Mouse (Mus musculus): ENCODE measurements around the gene Gm26727. TPM values are rescaled to one million over a fixed set of nuclear protein-coding genes. Genes with fewer than 3 reads are reported as not detected.
"Not testable (repeated sequence)": the region's sequence is repeated elsewhere in the genome, so short reads cannot be mapped to it uniquely, and the experiment has no call there.

The Gm26727 gene
- total RNA-seq (2014; rRNA removed) (not detected in 2 replicates), polyA plus RNA-seq (2015; fragmentation: Nextera tagmentation; extraction: Ambion mirVana) (not detected in 2 replicates)

GRCm38 (mm10) chr2:67433081-67433480, at the start of gene Gm26727:
Gene Gm26727, minus strand, starts transcription at chr2:67433181.
- Histone ChIP-seq H3K9me3 (ENCODE audit: low read length) (no peaks in the 10 kb centered on the region), H3K36me3 (ENCODE audit: insufficient read depth, low read length) (no peaks in the 10 kb centered on the region), H3K4me3 (ENCODE audit: low read depth, low read length) (no peak within 1 kb of the TSS), H3K27me3 (ENCODE audit: insufficient read depth, low read length) (no peaks in the 10 kb centered on the region), H3K4me1 (ENCODE audit: insufficient read depth, low read length) (no peaks in the 10 kb centered on the region), H3K4me2 (ENCODE audit: low read depth, low read length, poor library complexity, severe bottlenecking) (no peak within 1 kb of the TSS), H3K9ac (replicated peaks; ENCODE audit: low read length, poor library complexity, severe bottlenecking) (no peak within 1 kb of the TSS), H3K27ac (ENCODE audit: low read depth, low read length) (no peak within 1 kb of the TSS)
- TF ChIP-seq CTCF (IDR thresholded peaks at IDR 0.05): no peak
- ATAC-seq (ENCODE audit: low FRiP score): no peak
- WGBS: 68% methylated on average over 2 of the region's 2 CpGs
- no peak for DNase-seq (ENCODE audit: low spot score)

- Histone ChIP-seq H3K27ac (ENCODE audit: low read depth, low read length) (no peak overlapping the region), H3K4me1 (ENCODE audit: insufficient read depth, low read length) (no peaks in the 10 kb centered on the region), H3K4me3 (ENCODE audit: low read depth, low read length) (no peak overlapping the region), H3K9me3 (ENCODE audit: low read length) (no peaks in the 10 kb centered on the region), H3K4me2 (ENCODE audit: low read depth, low read length, poor library complexity, severe bottlenecking) (no peak overlapping the region), H3K27me3 (ENCODE audit: insufficient read depth, low read length) (no peaks in the 10 kb centered on the region), H3K36me3 (ENCODE audit: insufficient read depth, low read length) (no peaks in the 10 kb centered on the region), H3K9ac (replicated peaks; ENCODE audit: low read length, poor library complexity, severe bottlenecking) (no peak overlapping the region)
- ATAC-seq (ENCODE audit: low FRiP score) (no peak), DNase-seq (ENCODE audit: low spot score) (no peak)
- WGBS: 63% methylated on average over 3 of the region's 3 CpGs
- no peak for TF ChIP-seq CTCF (IDR thresholded peaks at IDR 0.05)
Measured at GRCm38 (mm10) chr2:67481051-67481450, 48.1 kb upstream of the Gm26727 start.

GRCm38 (mm10) chr2:67477753-67478152, 44.8 kb upstream of the Gm26727 start:
- H3K9me3 ChIP-seq (ENCODE audit: low read length): no peaks in the 10 kb centered on the region
- H3K4me3 ChIP-seq (ENCODE audit: low read depth, low read length): no peak overlapping the region
- no peak overlapping the region for H3K4me2 ChIP-seq (ENCODE audit: low read depth, low read length, poor library complexity, severe bottlenecking)
- no peaks in the 10 kb centered on the region for H3K27me3 ChIP-seq (ENCODE audit: insufficient read depth, low read length)
- H3K9ac ChIP-seq (replicated peaks; ENCODE audit: low read length, poor library complexity, severe bottlenecking): no peak overlapping the region
- peak; percentile 80 for DNase-seq (ENCODE audit: low spot score)
- peak; percentile 74 for TF ChIP-seq CTCF (IDR thresholded peaks at IDR 0.05)
- no peaks in the 10 kb centered on the region for H3K36me3 ChIP-seq (ENCODE audit: insufficient read depth, low read length)
- ATAC-seq (ENCODE audit: low FRiP score): no peak
- 22% methylated on average over 6 of the region's 6 CpGs for WGBS
- no peak overlapping the region for H3K27ac ChIP-seq (ENCODE audit: low read depth, low read length)
- no peaks in the 10 kb centered on the region for H3K4me1 ChIP-seq (ENCODE audit: insufficient read depth, low read length)

GRCm38 (mm10) chr2:67470030-67470429, 37.0 kb upstream of the Gm26727 start:
- not testable (repeated sequence) for ATAC-seq (ENCODE audit: low FRiP score); DNase-seq (ENCODE audit: low spot score)

GRCm38 (mm10) chr2:67467036-67467435, 34.1 kb upstream of the Gm26727 start:
- 85% methylated on average over 7 of the region's 7 CpGs for WGBS
- no peaks in the 10 kb centered on the region for H3K27me3 ChIP-seq (ENCODE audit: insufficient read depth, low read length)
- H3K4me2 ChIP-seq (ENCODE audit: low read depth, low read length, poor library complexity, severe bottlenecking): no peak overlapping the region
- TF ChIP-seq CTCF (IDR thresholded peaks at IDR 0.05): no peak
- no peaks in the 10 kb centered on the region for H3K4me1 ChIP-seq (ENCODE audit: insufficient read depth, low read length)
- H3K27ac ChIP-seq (ENCODE audit: low read depth, low read length): no peak overlapping the region
- no peak overlapping the region for H3K9ac ChIP-seq (replicated peaks; ENCODE audit: low read length, poor library complexity, severe bottlenecking)
- DNase-seq (ENCODE audit: low spot score) (no peak), ATAC-seq (ENCODE audit: low FRiP score) (no peak)
- H3K4me3 ChIP-seq (ENCODE audit: low read depth, low read length): no peak overlapping the region
- no peaks in the 10 kb centered on the region for H3K36me3 ChIP-seq (ENCODE audit: insufficient read depth, low read length)
- no peaks in the 10 kb centered on the region for H3K9me3 ChIP-seq (ENCODE audit: low read length)

More at GRCm38 (mm10) chr2:67470030-67470429, 37.0 kb upstream of the Gm26727 start:
- WGBS: 83% methylated on average over 5 of the region's 5 CpGs
- H3K4me1 ChIP-seq (ENCODE audit: insufficient read depth, low read length); H3K4me3 ChIP-seq (ENCODE audit: low read depth, low read length); H3K27ac ChIP-seq (ENCODE audit: low read depth, low read length); H3K4me2 ChIP-seq (ENCODE audit: low read depth, low read length, poor library complexity, severe bottlenecking); H3K9me3 ChIP-seq (ENCODE audit: low read length); H3K9ac ChIP-seq (replicated peaks; ENCODE audit: low read length, poor library complexity, severe bottlenecking); H3K27me3 ChIP-seq (ENCODE audit: insufficient read depth, low read length); H3K36me3 ChIP-seq (ENCODE audit: insufficient read depth, low read length): not testable (repeated sequence)

- Histone ChIP-seq H3K4me2 (ENCODE audit: low read depth, low read length, poor library complexity, severe bottlenecking) (no peak overlapping the region), H3K27ac (ENCODE audit: low read depth, low read length) (no peak overlapping the region), H3K4me3 (ENCODE audit: low read depth, low read length) (no peak overlapping the region), H3K9ac (replicated peaks; ENCODE audit: low read length, poor library complexity, severe bottlenecking) (no peak overlapping the region), H3K27me3 (ENCODE audit: insufficient read depth, low read length) (no peaks in the 10 kb centered on the region), H3K36me3 (ENCODE audit: insufficient read depth, low read length) (no peaks in the 10 kb centered on the region), H3K4me1 (ENCODE audit: insufficient read depth, low read length) (no peaks in the 10 kb centered on the region), H3K9me3 (ENCODE audit: low read length) (no peaks in the 10 kb centered on the region)
- ATAC-seq (ENCODE audit: low FRiP score): no peak
- 78% methylated on average over 3 of the region's 3 CpGs for WGBS
- DNase-seq (ENCODE audit: low spot score): no peak
- TF ChIP-seq CTCF (IDR thresholded peaks at IDR 0.05): no peak
Measured at GRCm38 (mm10) chr2:67460857-67461256, 27.9 kb upstream of the Gm26727 start.
